Mouse (Mus musculus) NIH3T3 (cell line): ENCODE data around the gene Cyb5rl.

Experiments used
- DNase-seq: peaks from one replicate; pipeline ENCODE4 v3.0.0-alpha.2; 2012; ENCODE audit warnings: low read depth

Gene Cyb5rl

DNA sequence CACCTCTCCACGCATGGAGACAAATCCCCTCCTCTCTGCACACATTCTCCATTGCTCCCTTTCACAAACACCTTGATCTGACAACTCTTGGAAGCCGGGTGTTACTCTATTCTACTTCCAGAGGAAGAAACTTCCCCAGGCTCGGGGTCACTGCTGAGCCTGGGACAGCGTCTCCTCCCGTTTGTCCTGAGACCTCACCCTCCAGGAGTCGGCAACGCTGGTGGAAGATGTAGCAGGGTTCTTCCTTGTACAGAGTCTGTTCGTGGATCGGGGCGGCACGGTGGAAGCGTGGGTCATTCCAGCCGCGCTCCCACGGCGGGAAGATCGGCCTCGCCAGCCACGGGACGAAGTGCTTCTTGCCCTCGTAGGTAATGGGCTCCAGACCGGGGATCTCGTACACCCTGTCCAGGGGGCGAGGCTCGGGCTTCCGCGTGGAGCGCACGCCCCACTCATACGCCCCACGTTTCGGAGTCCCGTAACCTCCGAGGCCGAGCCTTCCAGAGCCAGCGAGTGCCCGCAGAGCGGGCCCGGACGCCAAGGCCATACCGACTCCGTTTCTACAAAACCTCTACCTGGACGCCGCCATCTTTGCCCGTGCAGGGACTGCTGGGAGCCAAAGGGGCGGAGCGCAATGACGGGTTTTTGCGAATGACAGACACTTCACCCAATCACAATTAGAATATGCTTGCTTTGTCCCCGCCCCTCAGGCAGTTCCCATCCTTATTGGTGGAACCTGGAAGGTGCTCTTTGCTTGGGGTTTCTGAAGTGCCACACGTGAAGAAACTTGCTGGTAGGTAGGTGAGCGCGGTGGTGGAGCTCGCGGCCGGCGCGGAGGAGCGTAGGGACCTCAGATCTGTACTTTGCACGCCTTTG lies at the start of gene Cyb5rl, which contains the start of gene Mrpl37:
Cyb5rl (plus strand) TSS at position 737 of the 873 bp plus-strand sequence.
Mrpl37 (minus strand) TSS at position 617 of the 873 bp plus-strand sequence.
- peak; percentile 98 for DNase-seq

DNA sequence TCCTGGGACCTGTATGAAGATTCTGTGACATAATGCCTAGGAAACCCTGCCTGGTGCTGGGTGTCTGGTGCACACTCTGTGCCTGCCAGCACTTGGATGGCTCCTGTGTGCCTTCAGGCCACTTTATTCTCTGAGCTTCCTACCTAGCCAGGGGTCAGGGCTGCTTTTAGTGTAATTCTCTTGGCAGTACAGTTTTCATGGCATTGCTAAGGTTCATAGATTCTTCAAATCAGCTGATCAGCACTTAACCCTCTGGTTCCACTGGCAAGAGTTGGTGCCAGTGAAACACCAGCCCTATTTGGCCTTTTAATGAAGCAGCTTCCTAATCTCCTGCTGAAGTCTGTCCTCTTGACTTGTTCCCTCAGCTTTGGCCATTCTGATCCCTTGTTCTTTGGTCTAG lies 49.5 kb upstream of the Cyb5rl start:
- DNase-seq, result no peak

GRCm38 (mm10) chr4:107018521-107018920 lies 48.3 kb upstream of the Cyb5rl start:
- peak; percentile 13 for DNase-seq

- DNase-seq, result peak; percentile 30
Observed at GRCm38 (mm10) chr4:107019027-107019426, 47.8 kb upstream of the Cyb5rl start.

DNA sequence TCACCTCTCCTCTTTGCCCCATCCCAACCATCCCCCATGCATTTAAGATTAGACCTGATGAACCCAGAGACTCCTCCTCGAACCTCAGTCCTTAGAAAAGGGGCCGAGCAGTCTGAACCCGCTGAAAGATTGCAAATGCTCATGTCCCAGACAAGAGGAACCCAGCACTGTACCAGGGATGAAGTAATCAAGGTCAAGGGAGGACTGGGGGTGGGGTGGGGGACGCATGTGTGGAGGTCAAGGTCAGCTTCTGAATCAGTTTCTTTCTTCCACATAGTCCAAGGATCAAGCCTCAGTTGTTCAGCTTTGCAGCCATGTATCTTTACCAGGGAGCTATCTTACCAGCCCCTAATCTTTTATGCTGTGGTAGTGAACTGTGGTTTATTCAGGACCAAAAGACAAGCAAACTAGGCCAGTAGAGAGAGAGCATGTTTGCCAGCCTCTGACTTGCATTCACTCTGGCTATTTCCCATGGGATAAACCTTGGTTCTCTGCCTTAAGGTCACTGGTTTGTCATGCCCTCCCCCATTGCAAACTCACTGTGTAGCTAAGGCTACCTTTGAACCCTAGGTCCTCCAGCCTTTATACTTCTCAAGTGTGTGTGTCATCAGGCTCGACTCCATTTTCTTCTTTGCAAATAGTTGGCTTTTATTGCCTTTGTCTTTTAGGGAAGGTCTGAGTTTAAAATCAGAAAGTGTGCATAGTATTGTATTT lies 46.3 kb upstream of the Cyb5rl start:
- no peak for DNase-seq

DNA sequence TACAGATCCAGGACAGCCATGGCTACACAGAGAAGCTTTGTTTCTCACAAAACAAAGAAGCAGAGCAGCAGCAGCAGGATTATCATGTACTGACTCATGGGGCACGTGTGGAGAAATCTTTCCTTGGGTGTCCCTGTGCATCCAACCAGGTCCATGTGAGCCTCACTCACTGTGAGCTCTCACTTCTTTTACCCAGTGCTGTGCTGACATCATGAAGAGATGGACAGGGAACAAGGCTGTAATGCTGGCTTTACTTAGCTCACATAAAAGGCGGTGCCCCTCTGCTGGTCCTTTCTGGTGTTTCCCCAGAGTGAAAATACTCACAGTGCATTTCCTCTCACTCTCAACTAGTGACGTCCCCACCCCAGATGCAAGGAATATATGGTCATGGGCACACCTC lies 45.3 kb upstream of the Cyb5rl start:
- peak; percentile 49 for DNase-seq

DNA sequence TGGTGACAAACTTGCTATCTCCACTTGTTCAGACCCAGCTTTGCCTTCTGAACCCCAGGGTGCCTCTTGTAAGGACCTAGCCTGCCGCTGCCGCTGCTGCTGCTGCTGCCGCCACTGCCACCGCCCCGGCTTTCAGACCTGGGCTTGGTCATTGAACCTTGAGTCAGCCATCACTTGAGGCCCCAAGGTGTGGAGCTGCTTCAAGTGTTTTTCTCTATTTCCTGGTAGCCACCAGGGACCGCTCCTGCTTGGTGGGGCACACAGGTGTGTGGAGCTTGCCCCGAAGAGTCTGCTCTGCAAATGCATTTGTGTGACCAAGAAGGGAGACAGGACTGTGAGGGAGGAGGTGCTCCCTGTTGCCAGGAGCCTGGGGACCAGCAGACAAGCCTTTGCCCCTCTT lies 41.9 kb upstream of the Cyb5rl start:
- DNase-seq, result no peak

GRCm38 (mm10) chr4:107025369-107025768 lies 41.4 kb upstream of the Cyb5rl start:
- no peak for DNase-seq

DNA sequence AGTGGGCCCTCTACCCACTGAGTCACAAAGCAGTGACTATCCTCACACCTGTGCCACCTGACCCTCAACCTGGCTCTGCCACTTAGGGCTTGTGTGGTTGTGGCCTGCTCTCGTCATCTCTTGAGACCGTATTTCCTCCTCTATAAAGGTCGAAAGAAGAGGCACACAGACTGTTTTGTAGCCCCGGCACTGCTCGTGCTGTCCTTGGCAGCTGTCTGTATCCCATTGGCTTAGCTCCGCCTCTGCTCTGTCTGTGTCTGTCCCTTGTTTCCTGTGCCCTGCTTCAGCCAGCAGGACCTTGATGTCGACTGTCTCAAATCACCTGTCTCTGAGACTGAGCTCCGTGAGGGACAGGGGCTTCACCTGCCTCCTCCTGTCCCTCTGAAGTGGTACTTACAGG lies 40.3 kb upstream of the Cyb5rl start:
- DNase-seq, result no peak

DNA sequence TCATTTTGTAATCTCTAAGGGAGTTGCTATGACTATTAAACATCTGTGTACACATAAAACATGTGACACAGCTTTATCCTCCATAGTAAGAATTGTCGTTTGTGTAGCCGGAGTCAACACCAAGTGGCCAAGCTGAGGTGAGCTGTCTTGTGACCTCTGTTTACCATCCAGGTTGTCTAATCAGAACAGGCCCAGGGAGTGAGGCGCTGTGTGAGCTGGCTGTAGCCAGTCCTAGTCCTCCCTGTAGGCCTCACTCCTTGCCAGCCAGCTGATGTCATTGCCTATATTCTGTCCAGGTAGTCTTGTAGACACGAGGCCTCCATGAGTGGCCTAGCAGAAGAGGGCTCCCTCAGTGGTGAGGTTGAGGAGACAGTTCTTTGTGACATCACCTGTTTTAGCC lies 31.1 kb upstream of the Cyb5rl start:
- no peak for DNase-seq

- no peak for DNase-seq
Observed at GRCm38 (mm10) chr4:107036985-107037384, 29.8 kb upstream of the Cyb5rl start.

- DNase-seq, result no peak
Observed at GRCm38 (mm10) chr4:107038303-107038702, 28.5 kb upstream of the Cyb5rl start.

DNA sequence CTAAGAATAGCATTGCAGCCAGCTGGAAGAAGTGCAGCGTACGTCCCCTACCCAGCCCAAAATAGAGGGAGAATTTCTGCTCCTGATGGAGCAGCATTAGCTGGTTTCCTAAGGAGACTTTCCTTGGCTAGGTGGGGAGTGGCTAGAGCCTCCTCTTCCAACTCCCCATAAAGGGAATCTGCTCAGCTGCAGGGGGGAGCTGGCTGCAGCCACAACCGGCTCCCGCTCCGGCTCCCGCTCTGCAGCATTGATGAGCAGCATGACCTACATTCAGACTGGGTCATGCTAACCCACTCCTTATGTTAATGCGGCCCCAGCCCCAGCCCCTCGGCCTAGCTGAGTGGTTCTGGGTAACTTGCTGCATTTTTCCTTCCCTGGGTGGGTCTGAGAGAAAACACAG lies 27.5 kb upstream of the Cyb5rl start:
- no peak for DNase-seq

DNA sequence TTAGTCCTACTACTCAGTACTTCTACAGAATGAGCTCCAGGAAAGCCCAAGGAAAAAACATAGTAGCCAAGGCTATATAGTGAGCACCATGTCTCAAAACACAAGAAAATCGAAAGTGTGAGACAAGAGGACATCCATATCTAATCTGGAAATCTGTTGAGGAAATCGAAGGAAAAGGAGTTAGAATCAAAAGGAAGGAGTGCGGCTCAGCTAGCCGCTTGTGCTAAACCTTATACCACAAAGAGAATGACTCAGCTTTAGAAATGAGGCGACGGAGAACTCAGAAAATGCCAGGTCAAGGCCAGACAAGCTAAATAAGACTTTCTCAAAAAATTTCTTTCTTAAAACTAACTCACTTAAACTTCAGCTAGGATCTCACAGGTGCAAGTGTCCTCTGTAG lies 24.5 kb upstream of the Cyb5rl start:
- DNase-seq, result no peak

- no peak for DNase-seq
Observed at GRCm38 (mm10) chr4:107045188-107045587, 21.6 kb upstream of the Cyb5rl start.

- peak; percentile 29 for DNase-seq
Observed at GRCm38 (mm10) chr4:107047806-107048205, 19.0 kb upstream of the Cyb5rl start.

GRCm38 (mm10) chr4:107048568-107049162 lies 18.1 kb upstream of the Cyb5rl start:
- DNase-seq, result no peak

- DNase-seq, result no peak
Observed at GRCm38 (mm10) chr4:107051889-107052288, 14.9 kb upstream of the Cyb5rl start.

DNA sequence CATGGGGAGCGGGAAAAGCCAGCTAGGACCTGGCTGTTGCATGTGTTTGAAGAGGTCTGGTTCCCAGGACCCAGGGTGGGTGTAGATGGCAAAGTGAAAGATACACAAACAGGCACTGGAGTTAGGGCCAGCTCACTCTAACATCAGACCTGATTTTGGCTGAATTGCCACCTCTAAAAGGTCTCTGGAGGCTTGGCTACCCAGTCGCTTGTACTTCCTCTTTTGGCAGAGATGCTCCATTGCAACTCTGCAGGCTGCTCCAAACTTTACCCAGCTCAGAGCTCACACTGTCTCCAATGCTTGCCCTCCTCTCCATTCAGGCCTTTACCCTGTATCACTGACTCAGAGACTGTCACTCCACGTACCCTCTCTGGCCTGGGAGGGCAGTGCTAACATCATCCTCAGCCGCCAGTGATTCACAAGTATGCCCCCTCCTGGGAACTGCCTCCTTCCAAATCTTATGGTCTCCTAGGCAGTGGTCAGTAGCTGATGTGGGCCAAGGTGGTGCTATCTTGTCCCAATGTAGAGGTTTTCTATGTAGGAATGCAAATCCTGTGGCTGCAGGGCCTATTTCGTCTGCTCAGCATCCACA lies 13.7 kb upstream of the Cyb5rl start:
- DNase-seq, result peak; percentile 30

- DNase-seq, result no peak
Observed at GRCm38 (mm10) chr4:107056088-107056487, 10.7 kb upstream of the Cyb5rl start.

DNA sequence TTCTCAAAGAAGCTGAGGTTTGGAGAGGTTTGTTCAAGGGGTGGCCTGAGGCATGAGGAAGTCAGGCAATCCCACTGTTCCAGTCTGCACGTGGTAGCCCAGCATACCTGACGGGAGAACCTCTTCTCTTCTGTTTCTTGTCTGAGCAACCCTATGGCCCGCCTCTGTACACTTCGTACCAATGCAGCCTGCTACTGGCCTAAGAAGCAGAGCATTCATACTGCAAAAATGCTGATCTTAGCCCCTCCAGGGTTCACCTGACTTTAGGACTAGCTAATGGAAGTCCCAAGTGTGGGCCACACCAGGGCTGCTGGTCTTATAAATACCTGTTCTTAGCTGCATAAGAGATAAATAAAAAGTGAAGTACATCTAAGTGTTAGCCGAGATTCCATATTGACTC lies 8.4 kb upstream of the Cyb5rl start:
- no peak for DNase-seq

GRCm38 (mm10) chr4:107058781-107059180 lies 8.0 kb upstream of the Cyb5rl start:
- DNase-seq, result no peak
